Mouse (Mus musculus): ENCODE results near the gene Lrfn3. TPM values are rescaled to one million over a fixed set of nuclear protein-coding genes. Genes with fewer than 3 reads are reported as not detected.

Gene Lrfn3
- total RNA-seq, 2 experiments from 2014 or later: 3.3 to 3.8 TPM

DNA sequence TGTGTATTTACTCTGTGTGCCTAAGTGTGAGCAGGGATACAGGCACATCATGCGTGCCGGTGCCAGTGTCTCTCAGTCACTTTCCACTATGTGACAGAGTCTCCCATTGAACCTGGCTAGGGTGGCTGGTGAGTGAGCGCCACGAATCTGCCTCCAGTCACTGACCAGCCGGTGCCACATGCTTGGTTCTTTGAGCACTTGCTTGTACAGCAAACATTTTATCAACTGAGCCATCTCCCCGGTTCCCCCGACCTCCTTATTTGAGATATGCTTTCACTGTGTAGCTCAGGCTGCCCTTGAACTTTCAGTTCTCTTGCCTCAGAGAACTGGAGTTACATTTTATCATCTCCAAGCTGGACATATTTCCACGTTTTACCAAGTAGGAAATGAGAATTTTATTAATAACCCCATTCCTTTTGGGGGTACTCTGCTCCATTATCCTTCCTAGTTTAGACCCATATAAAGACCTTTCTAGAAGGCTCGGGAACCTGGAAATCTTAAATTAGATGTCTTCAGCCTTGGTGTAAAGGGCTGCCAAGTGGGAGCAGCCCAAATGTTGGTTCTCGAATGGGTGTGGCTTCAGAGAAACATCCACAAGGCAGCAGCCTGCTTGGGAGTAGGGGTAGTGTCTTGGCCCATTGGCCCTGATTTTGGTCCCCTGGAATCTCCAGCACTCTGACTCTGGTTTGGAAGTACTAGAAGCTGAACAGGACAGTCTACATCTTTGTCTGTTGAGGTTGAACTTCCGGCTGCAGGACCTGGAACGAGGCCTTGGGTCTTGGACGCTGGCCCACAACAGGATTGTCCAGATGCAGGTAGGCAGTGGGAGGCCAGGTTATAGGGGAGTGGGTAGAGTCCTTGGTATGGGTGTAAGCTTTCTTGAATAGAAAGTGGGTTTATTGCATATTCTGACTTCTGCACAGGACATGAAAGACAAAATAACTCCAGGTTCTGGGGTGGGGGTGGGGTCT, 46.7 kb downstream of the Lrfn3 start:
- no peak for DNase-seq (ENCODE audit: low spot score in 2 of 2)

DNA sequence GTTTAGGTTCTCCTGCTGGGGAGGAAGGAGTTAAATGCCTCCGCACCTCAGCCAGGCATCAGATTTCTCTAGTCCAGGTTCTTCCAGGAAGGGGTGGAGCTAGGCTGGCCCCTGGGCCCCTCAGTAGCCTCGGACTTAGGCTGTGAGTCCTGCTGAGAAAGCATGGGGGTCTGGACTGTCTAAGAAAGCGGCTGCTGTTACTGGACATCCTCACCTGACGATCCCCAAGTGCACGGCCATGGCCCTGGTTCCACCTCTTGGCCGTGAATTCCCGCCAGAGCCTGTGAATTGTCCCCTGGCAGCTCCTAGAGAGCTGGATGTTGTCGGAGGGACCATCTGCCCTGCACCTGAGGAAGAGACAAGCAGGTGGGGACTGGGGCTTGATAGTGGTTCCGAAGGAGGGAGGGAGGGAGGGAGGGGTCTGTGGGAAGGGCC, 47.8 kb downstream of the Lrfn3 start, which contains the start of gene Syne4:
Syne4 (plus strand) TSS at position 87 of the 435 bp plus-strand sequence.
- DNase-seq (ENCODE audit: low spot score in 2 of 2): no peak

DNA sequence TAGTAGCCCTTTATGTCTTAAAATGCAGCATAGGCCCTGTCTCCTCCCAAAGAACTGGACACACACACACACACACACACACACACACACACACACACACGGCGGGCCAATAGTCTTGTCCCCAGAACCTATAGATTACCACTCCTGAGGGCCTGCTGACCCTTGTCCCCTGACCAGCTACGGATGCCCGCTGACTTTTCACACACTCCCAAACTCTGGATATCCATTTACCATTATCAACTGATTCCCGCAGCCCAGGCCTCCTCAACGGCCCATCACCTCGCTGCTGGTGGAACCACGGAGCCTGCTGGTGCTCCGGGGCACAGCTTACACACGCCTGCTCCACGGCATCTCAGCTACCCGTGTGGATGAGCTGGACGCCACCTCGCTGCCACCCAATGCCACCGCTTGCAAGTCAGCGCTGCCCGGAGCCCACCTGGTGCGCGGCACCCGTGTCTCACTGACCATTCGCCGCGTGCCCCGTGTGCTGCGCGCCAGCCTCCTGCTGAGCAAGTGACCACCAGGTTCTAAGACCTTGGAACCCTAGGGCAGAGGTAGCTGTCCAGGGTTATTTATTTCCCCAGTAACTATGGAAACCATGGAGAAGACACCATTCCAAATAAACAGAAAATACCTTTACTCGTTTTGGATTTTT, 48.8 kb downstream of the Lrfn3 start:
- DNase-seq (ENCODE audit: low spot score in 2 of 2): no peak

DNA sequence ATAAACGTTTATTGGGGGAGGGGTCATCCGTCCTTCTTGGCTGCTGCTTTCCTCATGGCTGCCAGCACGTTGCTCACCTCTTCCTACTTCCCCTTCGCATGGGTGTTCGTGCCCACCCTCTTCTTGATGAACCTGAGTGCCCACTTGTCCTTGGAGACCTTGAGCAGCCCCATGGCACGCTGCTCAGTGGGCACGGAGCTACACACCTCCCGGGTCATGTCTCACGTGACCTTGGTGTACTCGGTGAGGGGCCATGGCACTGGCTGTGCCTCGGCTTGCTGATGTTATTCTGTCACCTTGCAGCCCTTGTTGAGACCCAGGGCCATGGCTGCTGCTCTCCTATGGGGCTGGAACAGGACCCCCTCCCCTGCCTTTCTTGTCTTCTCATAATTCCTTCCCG, 52.4 kb downstream of the Lrfn3 start:
- no peak for DNase-seq (ENCODE audit: low spot score in 2 of 2)

DNA sequence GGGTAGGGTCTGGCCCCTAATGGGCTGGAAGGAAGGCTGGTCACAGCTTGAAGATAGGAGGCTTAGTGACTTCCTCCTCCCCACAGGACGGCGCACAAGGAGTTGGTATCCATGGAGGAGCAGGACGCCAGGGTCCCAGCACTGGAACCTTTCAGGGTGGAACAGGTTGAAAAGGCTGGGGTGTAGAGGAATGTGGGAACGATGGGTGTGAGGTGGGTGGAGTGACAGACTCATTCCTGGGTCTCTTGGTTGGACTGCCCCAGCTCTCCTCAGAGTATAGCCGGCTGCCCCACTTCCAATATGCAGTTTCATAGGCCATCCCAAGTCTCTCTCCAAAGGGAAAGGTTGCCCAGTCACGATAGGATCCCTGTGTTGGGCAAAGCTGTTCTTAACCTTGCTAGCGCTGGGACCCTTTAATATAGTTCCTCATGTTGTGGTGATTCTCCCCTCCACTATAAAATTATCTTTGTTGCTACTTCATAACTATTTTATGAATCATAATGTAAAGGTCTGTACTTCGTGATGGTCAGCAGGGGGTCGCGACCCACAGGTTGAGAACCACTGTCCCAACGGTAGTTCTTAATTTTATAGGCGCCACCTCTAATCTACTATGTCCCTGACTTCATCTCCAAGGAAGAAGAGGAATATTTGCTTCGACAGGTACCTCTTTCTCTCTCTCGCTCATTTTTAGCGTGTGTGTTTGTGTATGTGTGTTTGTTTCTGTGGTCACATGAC, 53.0 kb downstream of the Lrfn3 start:
- DNase-seq (ENCODE audit: low spot score in 2 of 2): no peak

DNA sequence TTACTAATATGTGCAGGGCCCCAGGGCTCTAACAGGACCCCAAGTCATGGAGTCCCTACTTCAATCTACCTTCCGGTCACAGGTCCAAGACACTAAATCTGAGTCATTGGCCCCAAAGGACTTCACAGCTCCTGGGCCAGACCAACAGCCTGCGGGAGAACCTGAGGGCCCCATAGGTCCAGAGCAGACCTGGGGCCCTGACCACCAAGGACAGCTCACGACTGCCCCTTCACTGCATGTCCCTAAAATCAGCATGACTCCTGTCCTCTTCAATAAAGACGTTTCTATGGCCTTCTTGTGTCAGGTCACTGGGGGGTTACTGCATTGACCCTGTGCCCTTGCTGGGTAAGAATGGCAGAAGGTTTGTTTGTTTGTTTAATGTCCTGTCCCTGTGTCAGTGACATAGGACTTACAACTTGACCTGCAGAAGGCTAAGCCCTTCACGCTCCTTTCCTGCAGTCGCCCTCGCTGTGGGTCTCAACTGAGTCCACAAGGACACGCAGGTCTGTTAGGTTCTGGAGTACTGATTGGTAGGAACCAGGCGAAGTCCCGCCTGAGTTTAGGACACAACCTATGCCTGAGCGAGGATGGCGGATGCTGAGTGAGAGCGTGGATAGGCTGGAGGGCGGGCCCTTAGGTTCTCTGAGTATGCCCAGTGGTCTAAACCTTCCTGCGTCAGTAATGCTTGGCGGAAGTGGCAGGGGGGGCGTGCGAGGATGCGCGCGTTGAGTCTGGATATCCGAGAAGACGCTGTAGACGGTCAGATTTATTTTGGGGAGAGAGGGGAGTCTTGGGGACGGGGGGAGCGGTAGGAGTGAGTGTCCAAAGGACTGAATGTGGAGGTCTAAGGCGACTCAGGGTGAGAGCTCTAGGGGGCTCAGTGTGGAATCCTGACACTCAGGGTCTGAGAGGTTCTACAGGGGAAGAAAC, 54.2 kb downstream of the Lrfn3 start, which contains the start of gene Alkbh6:
Alkbh6 (plus strand) TSS at position 642 of the 930 bp plus-strand sequence.
- peak; percentile 69 to 90 for DNase-seq (ENCODE audit: low spot score in 2 of 2)

GRCm38 (mm10) chr7:30306083-30306779, 56.3 kb downstream of the Lrfn3 start:
- no peak for DNase-seq (ENCODE audit: low spot score in 2 of 2)

Other genes starting within 250 kb of the Lrfn3 start
- 1 to 10 TPM; 8.0 to 9.4 TPM for gene Zfp382, start 240.8 kb downstream of the Lrfn3 start, total RNA-seq (2021)
- 10 to 100 TPM; 46.2 to 54.5 TPM for gene Zfp146, start 193.0 kb downstream of the Lrfn3 start, total RNA-seq (2021)
- 100 to 1,000 TPM; 268 to 275 TPM for gene Cox7a1, start 178.6 kb downstream of the Lrfn3 start, total RNA-seq (2021)
- gene Capns1, start 164.0 kb downstream of the Lrfn3 start, total RNA-seq (2021): 100 to 1,000 TPM; 272 to 284 TPM
- gene Polr2i, start 130.8 kb downstream of the Lrfn3 start, total RNA-seq (2021): 10 to 100 TPM; 91.6 to 94.0 TPM
- 10 to 100 TPM; 62.5 to 64.9 TPM for gene Tbcb, start 130.5 kb downstream of the Lrfn3 start, total RNA-seq (2021)
- under 1 TPM; 0.78 TPM for gene Ovol3, start 127.0 kb downstream of the Lrfn3 start, total RNA-seq (2021)
- under 1 TPM; 0.29 to 0.96 TPM for gene Thap8, start 82.7 kb downstream of the Lrfn3 start, total RNA-seq (2021)
- gene Wdr62, start 82.4 kb downstream of the Lrfn3 start, total RNA-seq (2021): 1 to 10 TPM; 5.5 to 7.4 TPM
- 10 to 100 TPM; 29.8 to 42.1 TPM for gene Clip3, start 71.0 kb downstream of the Lrfn3 start, total RNA-seq (2021)
- 10 to 100 TPM; 25.0 to 26.5 TPM for gene Alkbh6, start 54.1 kb downstream of the Lrfn3 start, total RNA-seq (2021)
- gene Syne4, start 48.0 kb downstream of the Lrfn3 start, total RNA-seq (2021): 1 to 10 TPM; 2.5 to 3.8 TPM
- gene E130208F15Rik, start 41.0 kb downstream of the Lrfn3 start, total RNA-seq (2021): 1 to 10 TPM; 1.2 to 1.4 TPM
- 10 to 100 TPM; 12.0 to 13.2 TPM for gene Sdhaf1, start 38.9 kb downstream of the Lrfn3 start, total RNA-seq (2021)
- 10 to 100 TPM; 24.9 to 33.3 TPM for gene Tyrobp, start 51.0 kb upstream of the Lrfn3 start, total RNA-seq (2021)
- under 1 TPM in 1 of 2 experiments, not detected in 1; 0.74 TPM for gene Hcst, start 57.1 kb upstream of the Lrfn3 start, total RNA-seq (2021)
- under 1 TPM; 0.56 to 0.67 TPM for gene Nfkbid, start 59.0 kb upstream of the Lrfn3 start, total RNA-seq (2021)
- 1 to 10 TPM; 3.5 to 4.2 TPM for gene Aplp1, start 82.8 kb upstream of the Lrfn3 start, total RNA-seq (2021)
- gene Kirrel2, start 94.9 kb upstream of the Lrfn3 start, total RNA-seq (2021): under 1 TPM; 0.39 to 0.93 TPM
- gene Nphs1, start 95.5 kb upstream of the Lrfn3 start, total RNA-seq (2021): not detected
- under 1 TPM in 1 of 2 experiments, not detected in 1; 0.44 TPM for gene Prodh2, start 130.8 kb upstream of the Lrfn3 start, total RNA-seq (2021)
- 1 to 10 TPM; 9.6 to 9.8 TPM for gene Arhgap33, start 172.3 kb upstream of the Lrfn3 start, total RNA-seq (2021)
- gene Hspb6, start 189.4 kb upstream of the Lrfn3 start, total RNA-seq (2021): 100 to 1,000 TPM; 182 to 186 TPM
- 10 to 100 TPM; 10.1 to 10.4 TPM for gene Proser3, start 189.5 kb upstream of the Lrfn3 start, total RNA-seq (2021)
- 10 to 100 TPM; 17.3 to 18.6 TPM for gene Lin37, start 197.1 kb upstream of the Lrfn3 start, total RNA-seq (2021)
- gene U2af1l4, start 200.5 kb upstream of the Lrfn3 start, total RNA-seq (2021): 10 to 100 TPM; 55.6 to 62.4 TPM
- gene Gm49396, start 200.6 kb upstream of the Lrfn3 start, total RNA-seq (2021): 1 to 10 TPM; 2.6 to 2.9 TPM
- 100 to 1,000 TPM in 1 of 2 experiments, 10 to 100 TPM in 1; 87.0 to 103 TPM for gene Psenen, start 200.9 kb upstream of the Lrfn3 start, total RNA-seq (2021)
- 1 to 10 TPM; 1.5 to 1.7 TPM for gene Igflr1, start 202.7 kb upstream of the Lrfn3 start, total RNA-seq (2021)
- gene Kmt2b, start 226.0 kb upstream of the Lrfn3 start, total RNA-seq (2021): 10 to 100 TPM; 34.0 to 34.2 TPM
- not detected for gene Zbtb32, start 236.1 kb upstream of the Lrfn3 start, total RNA-seq (2021)